Mouse (Mus musculus) right cerebral cortex, postnatal 14 days (tissue): ENCODE data around the gene Rsu1.

Experiments
- DNase-seq: peaks from one replicate; pipeline ENCODE4 v3.0.0; 2022

Gene Rsu1

DNA sequence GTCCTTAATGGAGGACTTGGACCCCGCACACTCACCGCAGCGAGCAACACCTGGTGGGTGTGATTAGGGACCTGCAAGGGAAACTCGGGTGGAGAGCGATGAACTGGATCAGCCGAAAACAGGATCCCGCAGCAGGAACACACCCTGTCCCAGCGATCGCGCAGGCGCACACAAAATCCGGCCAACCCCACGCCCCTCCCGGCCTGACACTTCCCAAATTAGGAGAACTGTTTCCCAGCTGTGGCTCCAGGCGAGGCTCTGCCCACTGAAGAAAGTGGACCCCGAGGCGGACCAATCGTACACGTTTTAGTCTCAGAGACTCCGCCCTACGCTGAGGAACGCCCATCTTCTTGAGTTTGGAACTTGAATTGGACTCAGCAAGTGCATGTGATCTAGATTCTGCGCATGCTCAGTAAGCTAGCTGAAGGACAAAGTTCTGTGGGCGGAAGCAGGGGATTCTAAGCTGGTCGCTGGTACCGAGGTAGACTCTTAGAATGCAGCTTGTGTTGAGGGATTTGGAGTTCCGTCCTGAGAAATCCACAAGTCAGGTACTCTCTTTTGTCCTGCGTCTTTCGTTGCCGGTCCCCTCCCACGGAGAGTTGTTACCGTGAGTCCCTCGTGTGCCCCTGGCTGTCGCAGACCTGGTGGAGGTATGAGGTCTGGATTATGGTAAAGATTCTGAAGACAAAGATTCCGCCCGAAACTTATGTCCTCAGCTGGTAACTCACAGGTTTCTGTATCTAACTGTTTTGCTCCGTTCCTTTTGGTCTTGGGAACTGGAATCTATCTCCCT is at the start of gene Rsu1:
Gene Rsu1, minus strand, starts transcription at position 251 of the 793 bp plus-strand sequence.
- peak; percentile 87 for DNase-seq

DNA sequence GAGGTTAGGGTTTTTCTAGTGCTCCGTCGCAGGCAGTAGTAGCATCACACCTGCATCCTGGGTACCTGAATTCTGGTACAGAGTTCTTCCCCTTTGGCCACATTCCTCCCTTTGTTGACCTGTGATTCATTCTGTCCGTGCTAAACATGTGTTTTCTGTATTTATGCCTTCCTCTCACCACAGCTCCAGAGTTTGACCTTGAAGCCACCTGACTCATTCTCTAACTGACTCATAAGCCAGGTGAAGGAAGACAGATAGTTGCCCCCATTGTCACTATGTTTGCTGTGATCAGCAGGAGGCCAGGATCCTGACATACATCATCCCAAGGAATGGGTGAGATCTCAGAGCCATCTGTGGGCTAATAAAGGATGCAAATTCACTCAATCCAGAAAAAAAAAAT is 32.2 kb upstream of the Rsu1 start:
- DNase-seq = no peak

DNA sequence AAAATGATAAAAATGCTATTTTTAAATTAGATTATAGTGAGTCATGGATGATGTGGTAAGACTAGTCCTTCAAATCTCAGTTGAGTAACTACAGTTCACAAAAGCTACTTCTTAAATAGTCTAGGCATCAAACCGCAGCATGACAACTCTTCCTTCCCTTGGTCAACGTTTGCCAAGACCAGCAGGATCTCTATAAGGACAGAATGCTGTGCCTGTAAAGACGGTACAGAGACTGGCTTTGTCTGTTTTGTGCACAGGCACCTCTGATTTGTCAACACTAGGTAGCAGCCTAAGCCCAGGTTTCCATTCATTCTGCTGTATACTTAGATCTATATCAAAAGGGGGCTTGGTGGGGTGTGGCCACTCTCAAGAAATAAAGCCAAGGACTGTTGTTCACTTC is 27.8 kb upstream of the Rsu1 start:
- no peak for DNase-seq

DNA sequence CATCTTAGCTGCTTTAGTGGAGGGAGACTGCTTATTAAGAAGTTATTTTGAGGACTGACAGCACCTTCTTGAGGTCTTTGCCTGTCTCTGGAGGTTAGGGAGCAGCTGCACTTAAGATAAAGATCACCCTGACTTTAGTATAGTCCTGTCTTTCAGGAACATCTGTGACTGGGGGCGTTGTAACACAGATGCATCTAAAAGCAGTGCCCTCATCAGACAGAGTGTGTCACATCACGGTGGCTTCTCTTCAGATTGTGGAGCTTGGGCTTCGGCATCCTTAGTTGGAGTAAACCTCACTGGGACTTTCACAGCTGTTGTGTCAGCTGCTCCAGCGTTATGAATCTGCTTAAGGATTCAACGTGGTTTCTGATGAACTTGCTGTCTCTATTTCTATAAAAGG is 26.5 kb upstream of the Rsu1 start:
- no peak for DNase-seq

DNA sequence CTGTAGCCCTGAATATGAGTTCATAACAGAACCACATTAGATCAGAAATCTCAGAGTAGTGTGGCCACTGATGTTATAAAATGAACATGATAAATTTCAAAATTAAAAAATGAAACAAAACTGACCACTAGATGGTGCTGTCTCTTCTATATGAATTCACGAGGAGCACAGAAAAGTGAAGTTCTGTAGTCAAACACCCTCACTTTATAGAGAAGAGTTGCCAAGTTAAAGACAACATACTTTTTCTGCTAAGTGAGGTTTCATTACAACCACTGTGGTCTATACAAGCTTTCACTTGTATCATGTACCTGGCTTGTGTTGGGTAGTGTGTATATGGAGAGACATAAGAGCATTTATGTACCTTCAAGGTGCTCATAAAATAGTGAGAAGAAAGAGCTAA is 19.4 kb upstream of the Rsu1 start:
- no peak for DNase-seq

DNA sequence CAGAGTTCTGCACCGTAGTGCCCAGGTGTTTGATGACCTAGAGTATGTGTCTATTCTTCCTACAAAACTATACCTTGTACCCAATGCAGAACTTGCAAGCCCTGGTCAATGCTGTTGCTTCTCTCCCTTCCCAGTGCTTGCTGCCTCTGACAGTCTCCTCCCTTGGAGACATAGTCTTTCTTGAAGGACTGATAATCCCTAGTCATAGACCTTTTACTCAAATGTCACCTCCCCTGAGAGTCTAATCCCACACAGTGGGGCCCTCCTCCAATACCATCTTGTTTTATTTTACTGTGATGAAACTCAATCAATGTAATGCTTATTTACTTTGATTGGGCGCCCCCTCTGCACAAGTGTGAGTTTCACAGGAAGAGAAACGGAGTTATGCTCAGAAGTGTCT is 18.9 kb upstream of the Rsu1 start:
- DNase-seq = no peak

DNA sequence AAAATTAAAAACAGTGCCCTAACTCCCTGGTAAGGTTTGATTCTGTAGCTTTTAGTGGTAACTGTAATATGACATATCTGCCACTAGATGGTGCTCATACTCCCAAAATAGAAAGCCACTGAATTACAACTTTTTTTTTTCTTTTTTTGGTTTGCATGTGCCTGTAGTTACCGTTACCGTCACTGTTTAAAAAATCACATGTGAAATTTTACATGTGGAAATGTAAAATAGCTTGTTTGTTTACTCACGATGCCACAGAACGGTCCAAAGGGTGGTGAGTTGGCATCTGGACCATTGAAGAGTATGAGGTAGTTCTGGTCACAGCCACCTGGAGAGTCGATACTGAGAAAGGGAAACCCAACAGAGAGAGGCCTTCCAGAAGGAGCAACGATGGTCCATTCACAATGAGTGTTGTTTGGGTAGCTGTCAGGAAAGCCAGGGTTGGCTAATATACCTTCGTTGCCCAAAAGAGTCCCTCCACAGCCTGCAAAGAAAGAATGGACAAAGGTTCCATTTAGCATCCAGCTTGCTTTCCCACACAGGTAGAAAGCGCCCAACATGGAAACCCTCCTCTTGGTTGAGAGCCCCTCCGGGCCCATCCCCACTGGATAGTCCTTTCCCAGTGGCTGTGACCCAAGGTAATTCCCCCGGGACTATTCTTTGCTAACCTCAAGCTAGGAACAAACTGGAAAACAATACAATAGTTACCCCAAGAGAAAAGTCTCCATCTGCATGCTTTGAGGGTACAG is 7.1 kb upstream of the Rsu1 start:
- DNase-seq = no peak

DNA sequence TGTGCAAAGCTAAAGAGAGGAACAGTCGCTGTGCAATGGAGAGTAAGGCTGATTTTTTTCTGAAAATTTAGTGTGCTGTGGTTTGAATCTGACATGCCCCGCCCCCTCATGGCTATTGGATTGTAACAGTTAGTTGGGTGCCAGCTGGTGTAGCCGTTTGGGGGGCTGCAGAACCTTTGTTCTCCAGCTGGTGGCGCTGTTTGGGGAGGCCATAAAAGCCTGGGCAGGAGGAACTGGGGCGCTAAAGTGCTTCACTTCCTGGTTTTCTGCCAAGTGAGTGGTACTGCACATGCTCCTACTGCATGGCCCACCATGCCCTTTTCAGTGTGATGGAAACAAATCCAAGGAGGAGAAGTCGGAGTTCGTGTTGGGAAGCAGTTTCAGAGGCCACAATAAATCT is 4.7 kb upstream of the Rsu1 start:
- DNase-seq = no peak

DNA sequence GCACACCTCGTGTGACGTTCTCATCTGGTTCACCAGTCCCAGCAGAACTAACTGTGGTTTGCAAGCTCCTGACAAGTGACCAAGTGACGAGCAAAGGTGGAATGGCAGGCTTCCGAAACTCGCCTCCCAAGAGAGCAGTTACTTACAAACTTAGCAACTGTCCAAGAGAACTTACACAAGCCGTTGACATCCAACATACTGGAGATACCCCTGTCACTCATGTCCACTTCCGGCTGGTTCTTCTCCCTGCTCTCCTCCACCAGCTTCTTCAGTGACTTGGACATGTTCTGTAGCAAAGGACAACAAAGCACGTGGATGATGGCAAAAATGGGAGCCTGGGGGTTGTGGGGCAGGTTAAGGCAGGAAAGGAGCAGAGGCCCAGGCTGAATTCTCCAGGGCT is 479 bp downstream of the Rsu1 start:
- no peak for DNase-seq

DNA sequence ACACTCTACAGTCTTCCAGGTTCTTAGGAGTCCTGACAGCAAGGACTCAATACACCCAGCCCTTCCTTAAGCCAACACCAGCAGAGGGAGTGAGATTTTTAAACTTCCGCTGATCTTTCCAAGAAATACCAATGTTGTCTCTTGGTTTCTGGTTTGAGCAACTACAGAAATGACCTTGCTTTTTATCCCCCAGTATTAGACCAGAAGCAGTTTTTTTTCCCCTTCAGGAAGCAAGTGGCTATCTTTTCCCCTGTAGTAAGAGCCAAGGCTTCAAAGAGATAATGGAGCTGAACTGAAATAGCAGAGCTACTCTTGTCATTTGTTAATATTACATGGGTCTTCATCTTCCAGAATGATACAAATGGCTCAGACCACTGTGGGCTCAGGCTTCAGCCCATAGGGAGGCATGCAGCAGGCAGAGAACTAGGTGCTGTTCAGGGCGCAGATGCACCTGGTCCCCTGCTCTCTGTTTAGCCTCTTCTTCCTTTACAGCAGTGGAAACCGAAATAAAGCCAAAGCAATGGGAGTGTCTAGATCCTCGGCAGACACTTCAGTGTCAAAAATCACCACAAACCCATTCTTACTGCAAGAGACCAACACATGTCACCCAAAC is 2.4 kb downstream of the Rsu1 start:
- no peak for DNase-seq

DNA sequence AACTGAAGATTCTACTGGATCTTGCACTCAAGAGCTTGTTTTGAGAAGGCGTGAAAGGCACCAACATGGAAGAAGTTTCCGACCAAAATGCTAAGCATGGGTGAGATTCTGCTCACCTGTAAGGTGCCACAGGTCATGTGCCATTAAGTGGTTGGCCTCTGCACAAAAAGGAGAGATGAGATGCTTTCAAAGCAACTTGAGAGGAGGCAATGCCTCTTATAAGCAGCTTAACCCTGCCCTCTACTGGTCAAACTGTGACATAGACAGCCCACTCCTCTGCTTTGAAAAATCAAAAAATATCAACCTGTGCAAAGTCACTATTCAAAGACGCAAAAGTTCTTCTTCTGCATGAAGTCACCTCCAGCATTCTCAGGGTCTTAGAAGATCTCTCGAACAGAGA is 6.3 kb downstream of the Rsu1 start:
- DNase-seq = no peak

DNA sequence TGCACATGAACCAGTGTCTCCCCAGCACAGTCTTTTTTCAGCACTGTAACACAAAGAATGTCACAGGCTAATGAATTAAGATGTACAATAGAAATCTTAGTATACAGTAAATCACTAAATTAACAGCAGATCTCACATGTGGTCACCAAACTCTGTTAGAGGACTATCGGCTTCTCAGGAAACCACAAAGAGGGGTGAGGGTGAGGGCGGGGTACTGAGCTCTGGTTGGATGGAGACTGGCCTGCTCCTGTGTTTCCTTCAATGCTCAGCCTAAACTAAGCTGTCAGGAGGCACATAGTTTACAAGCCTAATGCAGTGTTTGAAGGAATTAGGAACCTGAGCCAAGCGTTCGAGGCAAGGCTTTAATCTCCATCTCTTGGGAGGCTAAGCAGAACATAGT is 8.1 kb downstream of the Rsu1 start:
- no peak for DNase-seq

DNA sequence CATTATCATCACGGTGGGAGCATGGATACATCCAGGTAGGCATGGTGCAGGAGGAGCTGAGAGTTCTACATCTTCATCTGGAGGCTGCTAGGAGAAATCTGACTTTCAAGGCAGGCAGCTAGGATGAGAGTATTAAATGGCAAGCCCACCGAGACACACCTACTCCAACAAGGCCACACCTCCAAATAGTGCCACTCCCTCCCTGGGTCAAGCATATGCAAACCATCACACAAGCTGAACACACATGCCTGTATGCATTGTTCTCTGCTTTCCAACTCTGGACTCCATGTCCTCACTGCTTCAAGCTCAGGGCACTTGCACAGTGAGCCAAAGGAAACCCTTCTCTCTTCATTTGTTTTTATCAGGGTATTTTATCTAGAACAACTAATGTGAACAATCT is 12.6 kb downstream of the Rsu1 start:
- DNase-seq = no peak

DNA sequence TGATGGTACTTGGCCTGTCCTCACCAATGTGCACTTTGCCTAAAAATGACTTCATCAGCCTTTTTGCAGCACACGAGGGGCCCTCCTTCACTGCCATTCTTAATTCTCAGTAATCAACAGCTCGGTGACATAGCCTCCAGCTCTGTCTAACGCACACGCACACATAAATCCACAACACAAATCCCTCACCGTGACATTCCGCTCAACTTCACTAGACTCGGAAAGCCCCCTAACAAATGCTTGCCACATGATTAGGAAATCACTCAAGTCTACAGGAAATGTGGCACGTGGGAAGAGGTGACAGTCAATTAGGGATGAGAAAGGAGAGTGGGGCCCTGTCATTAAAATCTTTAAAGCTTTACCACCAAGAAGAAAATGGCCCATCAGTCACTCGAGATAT is 30.5 kb downstream of the Rsu1 start:
- no peak for DNase-seq

DNA sequence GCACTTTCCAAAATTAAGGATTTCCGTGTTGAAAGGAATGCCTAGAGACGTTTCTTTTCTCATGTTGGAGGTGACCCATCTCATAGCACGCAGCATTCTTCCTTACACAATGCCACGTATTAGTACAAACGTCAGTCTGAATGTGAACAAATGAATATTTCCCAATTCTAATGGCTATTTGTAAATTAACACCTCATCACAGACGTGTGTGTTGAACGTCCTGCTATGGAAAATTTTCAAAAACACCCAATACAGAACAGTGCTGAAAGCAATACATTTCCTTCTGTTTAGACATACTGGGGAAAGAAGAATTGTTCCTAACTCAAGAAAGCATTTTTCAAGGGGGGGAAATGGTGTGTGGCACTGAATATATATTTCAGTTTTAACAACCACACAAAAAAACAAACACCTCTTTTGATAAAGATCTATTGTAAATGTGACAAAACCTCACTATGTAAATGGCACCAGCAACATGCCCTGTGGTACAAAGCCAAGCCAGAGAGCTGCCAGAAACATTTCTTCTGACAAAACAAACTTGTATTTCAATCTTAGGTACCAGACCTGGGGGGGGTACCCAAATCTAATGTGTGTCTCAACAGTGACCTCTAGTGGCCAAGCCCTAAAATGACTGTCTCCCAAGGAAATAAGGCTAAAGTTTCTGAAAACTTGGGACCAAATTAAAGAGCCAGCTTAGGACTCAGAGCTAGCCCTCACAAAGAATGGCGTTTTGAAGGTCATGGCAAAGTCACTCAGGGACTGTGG is 33.9 kb downstream of the Rsu1 start:
- peak; percentile 30 for DNase-seq

DNA sequence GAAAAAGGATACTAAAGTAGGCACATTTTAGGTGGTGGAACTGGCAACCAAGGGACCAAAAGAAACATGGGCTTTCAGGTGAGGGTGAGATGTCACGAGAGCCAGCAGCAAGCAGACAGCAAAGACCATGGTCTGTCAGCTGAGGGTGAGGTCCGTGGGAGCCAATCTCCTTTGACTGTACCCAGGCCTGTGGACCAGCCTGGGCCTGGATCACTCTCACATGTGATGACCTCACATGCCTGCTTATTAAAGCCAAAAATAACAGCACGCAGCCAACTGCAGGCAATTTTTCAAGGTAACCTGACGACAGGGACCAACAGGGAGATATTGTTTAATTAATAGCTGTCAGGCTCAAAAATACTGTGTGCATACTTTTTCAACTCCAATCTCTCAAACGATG is 35.5 kb downstream of the Rsu1 start:
- DNase-seq = no peak

DNA sequence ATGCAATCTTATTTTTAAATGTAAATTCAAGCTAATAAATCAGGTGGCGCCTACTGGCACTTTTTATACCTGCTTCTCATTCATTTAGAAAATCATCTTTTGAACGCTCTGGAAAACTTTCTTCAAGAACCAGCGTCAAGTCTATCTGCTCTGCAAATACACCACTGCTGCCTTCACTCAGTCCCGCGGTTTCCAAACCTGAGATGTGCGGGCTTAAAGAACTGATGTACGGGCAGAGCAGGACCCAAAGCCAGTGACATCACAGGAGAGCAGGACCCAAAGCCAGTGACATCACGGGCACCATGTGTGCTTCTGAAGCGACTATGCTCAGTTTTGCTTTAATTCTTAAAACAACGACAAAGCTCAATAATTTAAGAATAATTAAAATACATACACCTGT is 36.4 kb downstream of the Rsu1 start:
- DNase-seq = no peak

DNA sequence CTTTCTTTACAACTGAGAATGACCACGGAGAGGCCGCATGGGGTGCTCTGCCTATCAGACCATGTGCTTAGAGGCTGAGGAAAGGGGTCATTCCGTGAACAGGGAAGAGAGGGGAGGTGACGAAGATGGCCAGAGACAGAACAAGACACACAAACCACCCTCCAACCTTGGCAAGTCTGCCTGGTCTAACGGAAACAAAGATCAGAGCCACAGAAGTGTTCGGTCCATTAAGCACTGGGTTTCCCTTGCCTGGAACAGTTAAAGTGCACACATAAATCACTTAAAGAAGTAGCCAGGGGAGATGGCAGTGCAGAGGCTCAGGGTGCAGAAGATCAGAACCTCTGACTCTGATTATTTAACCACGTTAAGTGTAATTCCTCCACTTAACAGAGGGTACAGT is 37.3 kb downstream of the Rsu1 start:
- DNase-seq = no peak

DNA sequence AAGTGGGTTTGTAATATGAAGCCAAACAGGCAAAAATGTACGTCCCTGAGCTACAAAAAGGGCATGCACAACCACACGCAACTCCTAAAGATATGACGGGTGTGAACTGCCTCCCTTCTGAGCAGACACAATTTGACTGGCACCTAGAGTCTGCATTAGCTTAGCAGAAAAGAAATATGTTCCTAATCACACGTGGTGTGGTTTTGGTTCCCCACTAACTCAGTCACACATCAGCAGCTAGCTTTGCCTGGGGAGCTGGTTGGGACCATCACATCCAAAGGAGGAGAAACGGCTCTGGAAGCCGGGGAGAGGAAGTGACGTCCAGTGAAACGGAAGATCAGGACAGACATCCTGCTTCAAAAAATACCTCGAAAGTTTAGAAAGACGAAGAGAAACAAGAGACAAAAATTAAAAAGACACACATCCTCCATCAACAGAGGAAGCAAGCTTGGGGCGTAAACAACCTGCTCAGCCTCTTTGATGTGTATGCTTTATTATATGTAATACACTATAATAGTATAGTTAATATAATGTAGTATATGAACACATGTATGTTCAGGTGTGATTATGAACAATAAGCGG is 37.9 kb downstream of the Rsu1 start:
- no peak for DNase-seq

DNA sequence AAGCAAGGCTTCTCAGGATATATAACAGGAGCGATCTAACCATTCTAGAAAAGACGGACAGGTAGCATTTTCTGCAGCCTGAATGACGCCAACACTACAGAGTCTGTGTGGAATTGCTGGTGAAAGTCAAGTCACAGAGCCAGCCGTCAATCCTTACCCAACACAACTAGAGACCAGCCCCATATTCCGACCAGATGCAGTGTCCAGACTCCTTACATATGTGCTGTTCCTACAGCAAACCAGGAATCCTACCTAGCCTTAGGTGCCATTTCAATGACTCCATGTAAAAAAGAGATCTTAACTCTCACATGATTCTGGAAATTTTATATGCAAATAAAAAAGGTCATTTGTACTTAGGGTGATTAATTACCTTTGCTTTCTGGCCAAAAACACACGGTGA is 38.9 kb downstream of the Rsu1 start:
- no peak for DNase-seq

DNA sequence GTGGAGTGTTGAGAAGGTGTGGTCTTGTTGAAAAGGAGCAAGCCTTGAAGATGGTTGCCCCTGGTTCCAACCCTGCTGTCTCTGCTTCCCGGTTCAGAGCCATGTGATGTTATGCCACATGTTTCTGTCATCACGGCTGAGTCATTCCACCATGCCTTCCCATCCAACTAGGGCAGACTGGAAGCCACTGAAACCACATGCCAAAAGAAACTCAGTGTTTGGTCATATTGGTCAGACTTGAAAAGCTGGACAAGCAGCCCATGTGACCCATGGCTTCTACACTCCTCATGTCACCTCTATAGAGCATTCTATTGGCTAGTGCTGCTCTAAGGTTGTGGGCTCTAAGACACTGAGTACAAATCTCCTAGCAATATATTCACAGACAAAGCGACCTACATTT is 41.5 kb downstream of the Rsu1 start:
- no peak for DNase-seq

DNA sequence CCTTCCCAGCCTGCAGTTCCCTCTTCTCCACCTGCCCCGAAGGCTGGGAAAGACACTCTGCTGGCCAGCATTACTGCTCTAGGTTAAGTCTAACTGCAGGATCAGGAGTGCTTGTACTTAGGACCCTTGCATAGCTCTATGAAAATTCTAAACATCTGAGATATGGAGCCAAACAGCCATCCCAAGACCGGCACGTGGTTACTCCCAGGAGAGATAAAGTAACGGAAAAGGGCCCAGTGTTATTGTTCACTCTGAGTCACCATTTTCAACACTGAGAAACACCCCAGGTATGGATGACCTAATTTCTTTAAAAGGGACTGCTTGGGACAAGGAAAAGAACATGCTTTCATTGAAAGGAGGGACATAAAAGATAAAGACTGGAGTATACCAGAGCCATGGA is 45.2 kb downstream of the Rsu1 start:
- DNase-seq = no peak

DNA sequence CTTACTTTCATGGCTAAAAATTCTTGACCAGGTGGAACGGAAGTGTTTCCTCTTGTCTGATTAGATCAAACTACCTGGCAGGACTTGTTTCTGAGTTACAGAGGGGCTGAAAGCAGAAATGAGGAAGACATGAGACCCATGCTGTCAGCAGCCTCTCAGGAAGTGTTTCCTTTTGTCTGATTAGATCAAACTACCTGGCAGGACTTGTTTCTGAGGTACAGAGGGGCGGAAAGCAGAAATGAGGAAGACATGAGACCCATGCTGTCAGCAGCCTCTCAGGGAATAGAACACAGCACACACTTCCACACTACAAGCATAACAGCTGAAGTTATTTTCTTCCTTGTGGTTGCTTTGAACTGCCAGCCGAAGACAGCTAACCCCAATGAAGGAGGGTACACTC is 46.7 kb downstream of the Rsu1 start:
- no peak for DNase-seq
